Mouse (Mus musculus) MEL (cell line): ENCODE measurements around the gene Myo1a. TPM values are rescaled to one million over a fixed set of nuclear protein-coding genes. Genes with fewer than 3 reads are reported as not detected.
A peak's percentile ranks its signal among the peaks of the same experiment; 100 is the strongest.

Source experiments
- DNase-seq: peaks from one replicate; pipeline ENCODE4 v3.0.0; 2011; ENCODE audit warnings: low read depth, low spot score
- H3K27ac ChIP-seq: 2 replicates; pipeline ENCODE4 v1.5.1; 2012; ENCODE audit warnings: low read depth, mild to moderate bottlenecking, control low read depth, low read length, moderate library complexity; ENCODE audit not compliant: control insufficient read depth
- H3K27me3 ChIP-seq, 2 experiments: fragments of 150-350 bp in 1 of 2; sonication (generic) in 1 of 2; 2 replicates each; pipeline ENCODE4 v1.6.1; 2012; ENCODE audit warnings: low read length in 2 of 2, mild to moderate bottlenecking in 2 of 2, improper control_type of control experiment in 1 of 2, moderate library complexity in 1 of 2; ENCODE audit not compliant: insufficient read depth in 2 of 2, control insufficient read depth in 1 of 2
- H3K36me3 ChIP-seq, 2 experiments: 2 replicates each; pipeline ENCODE4 v1.6.1; 2012 to 2014; ENCODE audit warnings: low read length in 2 of 2, improper control_type of control experiment in 1 of 2, inconsistent platforms in 1 of 2, mild to moderate bottlenecking in 1 of 2; ENCODE audit not compliant: insufficient read depth in 2 of 2, control insufficient read depth in 1 of 2
- H3K4me1 ChIP-seq, 2 experiments: fragments of 150-350 bp in 1 of 2; sonication (generic) in 1 of 2; 2 replicates each; pipeline ENCODE4 v1.6.1; 2012; ENCODE audit warnings: low read length in 2 of 2, improper control_type of control experiment in 1 of 2, mild to moderate bottlenecking in 1 of 2; ENCODE audit not compliant: insufficient read depth in 2 of 2, control insufficient read depth in 1 of 2
- H3K4me3 ChIP-seq, 2 experiments: fragments of 150-350 bp in 1 of 2; sonication (generic) in 1 of 2; 2 replicates each; pipeline ENCODE4 v1.5.1; 2012; ENCODE audit warnings: low read depth in 2 of 2, low read length in 2 of 2, mild to moderate bottlenecking in 2 of 2, moderate library complexity in 2 of 2, control low read depth in 1 of 2, improper control_type of control experiment in 1 of 2; ENCODE audit not compliant: control insufficient read depth in 1 of 2, insufficient read depth in 1 of 2
- H3K79me2 ChIP-seq: 2 replicates; pipeline ENCODE4 v1.6.1; 2012; ENCODE audit warnings: mild to moderate bottlenecking, low read length, moderate library complexity; ENCODE audit not compliant: control insufficient read depth, poor library complexity, insufficient read depth
- H3K9ac ChIP-seq: 2 replicates; pipeline ENCODE4 v1.6.1; 2012; ENCODE audit warnings: low read depth, mild to moderate bottlenecking, control low read depth, low read length, moderate library complexity; ENCODE audit not compliant: control insufficient read depth, poor library complexity, severe bottlenecking
- H3K9me3 ChIP-seq: fragments of 150-350 bp; sonication (generic); replicated peaks from 2 replicates; pipeline ENCODE4 v1.6.1; 2012; ENCODE audit warnings: mild to moderate bottlenecking, low read length, improper control_type of control experiment, moderate library complexity; ENCODE audit not compliant: insufficient read depth
- BHLHE40 ChIP-seq: IDR thresholded peaks from 2 replicates; pipeline ENCODE4 v1.6.1; 2012; ENCODE audit warnings: low read depth, mild to moderate bottlenecking, inconsistent platforms, low read length, improper control_type of control experiment, borderline replicate concordance
- CHD1 ChIP-seq: IDR thresholded peaks from 2 replicates; pipeline ENCODE4 v1.6.1; 2012; ENCODE audit warnings: low read depth, mild to moderate bottlenecking, inconsistent platforms, low read length, improper control_type of control experiment
- CHD2 ChIP-seq: IDR thresholded peaks from 2 replicates; pipeline ENCODE4 v1.6.1; 2011; ENCODE audit warnings: low read length, improper control_type of control experiment
- CTCF ChIP-seq, 3 experiments: IDR thresholded peaks in 2 of 3; conservative IDR thresholded peaks in 1 of 3; 2 replicates each; pipeline ENCODE4 v1.5.1; 2011 to 2012; ENCODE audit warnings: low read length in 3 of 3, low read depth in 2 of 3, mild to moderate bottlenecking in 2 of 3, improper control_type of control experiment in 1 of 3, inconsistent platforms in 1 of 3, mixed read lengths in 1 of 3, moderate library complexity in 1 of 3; ENCODE audit not compliant: control insufficient read depth in 1 of 3, insufficient read depth in 1 of 3, poor library complexity in 1 of 3, severe bottlenecking in 1 of 3
- E2F4 ChIP-seq: IDR thresholded peaks from 2 replicates; pipeline ENCODE4 v1.6.1; 2011; ENCODE audit warnings: low read depth, low read length, improper control_type of control experiment, borderline replicate concordance
- ELF1 ChIP-seq: IDR thresholded peaks from 2 replicates; pipeline ENCODE4 v1.6.1; 2014; ENCODE audit warnings: low read depth, mild to moderate bottlenecking, inconsistent platforms, low read length, improper control_type of control experiment, moderate library complexity
- EP300 ChIP-seq, 2 experiments: IDR thresholded peaks; 2 replicates each; pipeline ENCODE4 v1.6.1; 2011; ENCODE audit warnings: improper control_type of control experiment in 2 of 2, low read length in 2 of 2, low read depth in 1 of 2, mild to moderate bottlenecking in 1 of 2
- ETS1 ChIP-seq: IDR thresholded peaks from 2 replicates; pipeline ENCODE4 v1.6.1; 2012; ENCODE audit warnings: low read depth, mild to moderate bottlenecking, inconsistent platforms, low read length, improper control_type of control experiment, moderate library complexity
- GABPA ChIP-seq: IDR thresholded peaks from 2 replicates; pipeline ENCODE4 v1.6.1; 2012; ENCODE audit warnings: low read depth, mild to moderate bottlenecking, inconsistent platforms, low read length, improper control_type of control experiment, moderate library complexity
- GATA1 ChIP-seq: IDR thresholded peaks from 2 replicates; pipeline ENCODE4 v1.6.1; 2011; ENCODE audit warnings: low read depth, low read length, improper control_type of control experiment
- HCFC1 ChIP-seq: IDR thresholded peaks from 2 replicates; pipeline ENCODE4 v1.6.1; 2012; ENCODE audit warnings: low read depth, mild to moderate bottlenecking, inconsistent platforms, low read length, improper control_type of control experiment, moderate library complexity
- JUND ChIP-seq: IDR thresholded peaks from 2 replicates; pipeline ENCODE4 v1.6.1; 2011; ENCODE audit warnings: low read depth, mild to moderate bottlenecking, improper control_type of control experiment, low read length
- KAT2A ChIP-seq: conservative IDR thresholded peaks from 2 replicates; pipeline ENCODE4 v1.6.1; 2012; ENCODE audit warnings: low read depth, low read length, improper control_type of control experiment, inconsistent platforms
- MAFK ChIP-seq: IDR thresholded peaks from 2 replicates; pipeline ENCODE4 v1.6.1; 2011; ENCODE audit warnings: low read depth, mild to moderate bottlenecking, low read length, improper control_type of control experiment, borderline replicate concordance
- MAZ ChIP-seq: IDR thresholded peaks from 2 replicates; pipeline ENCODE4 v1.6.1; 2012; ENCODE audit warnings: low read depth, mild to moderate bottlenecking, inconsistent platforms, low read length, improper control_type of control experiment
- MXI1 ChIP-seq: IDR thresholded peaks from 2 replicates; pipeline ENCODE4 v1.6.1; 2011; ENCODE audit warnings: mild to moderate bottlenecking, low read depth, low read length, improper control_type of control experiment
- MYB ChIP-seq: IDR thresholded peaks from 2 replicates; pipeline ENCODE4 v1.6.1; 2011; ENCODE audit warnings: mild to moderate bottlenecking, low read depth, low read length, improper control_type of control experiment
- MYC ChIP-seq: IDR thresholded peaks from 2 replicates; pipeline ENCODE4 v1.6.1; 2011; ENCODE audit warnings: low read depth, mild to moderate bottlenecking, low read length, improper control_type of control experiment, moderate library complexity
- NELFE ChIP-seq: IDR thresholded peaks from 2 replicates; pipeline ENCODE4 v1.6.1; 2011; ENCODE audit warnings: low read depth, low read length, improper control_type of control experiment
- NRF1 ChIP-seq: IDR thresholded peaks from 2 replicates; pipeline ENCODE4 v1.6.1; 2014; ENCODE audit warnings: low read depth, mild to moderate bottlenecking, inconsistent platforms, low read length, improper control_type of control experiment, moderate library complexity; ENCODE audit not compliant: poor library complexity, insufficient read depth, severe bottlenecking
- POLR2A ChIP-seq, 2 experiments: IDR thresholded peaks; 2 replicates each; pipeline ENCODE4 v1.6.1; 2011 to 2012; ENCODE audit warnings: low read length in 2 of 2, mild to moderate bottlenecking in 2 of 2, control low read depth in 1 of 2, improper control_type of control experiment in 1 of 2, low read depth in 1 of 2, moderate library complexity in 1 of 2; ENCODE audit not compliant: control insufficient read depth in 1 of 2, insufficient read depth in 1 of 2, poor library complexity in 1 of 2
- POLR2AphosphoS2 ChIP-seq: IDR thresholded peaks from 2 replicates; pipeline ENCODE4 v1.6.1; 2011; ENCODE audit warnings: low read length, improper control_type of control experiment
- POLR2AphosphoS5 ChIP-seq: IDR thresholded peaks from 2 replicates; pipeline ENCODE4 v1.6.1; 2012; ENCODE audit warnings: low read depth, borderline replicate concordance, mild to moderate bottlenecking, inconsistent platforms, low read length, moderate library complexity, mixed read lengths
- RAD21 ChIP-seq: IDR thresholded peaks from 2 replicates; pipeline ENCODE4 v1.6.1; 2011; ENCODE audit warnings: mild to moderate bottlenecking, low read depth, low read length, improper control_type of control experiment
- RCOR1 ChIP-seq: IDR thresholded peaks from 2 replicates; pipeline ENCODE4 v1.6.1; 2012; ENCODE audit warnings: low read depth, mild to moderate bottlenecking, inconsistent platforms, low read length, improper control_type of control experiment
- SIN3A ChIP-seq: IDR thresholded peaks from 2 replicates; pipeline ENCODE4 v1.6.1; 2012; ENCODE audit warnings: low read length, improper control_type of control experiment, inconsistent platforms
- SMC3 ChIP-seq: IDR thresholded peaks from 2 replicates; pipeline ENCODE4 v1.6.1; 2011; ENCODE audit warnings: low read depth, low read length, improper control_type of control experiment
- TAL1 ChIP-seq: IDR thresholded peaks from 2 replicates; pipeline ENCODE4 v1.6.1; 2012; ENCODE audit warnings: mild to moderate bottlenecking, inconsistent platforms, low read length, moderate library complexity, mixed read lengths
- TBP ChIP-seq: IDR thresholded peaks from 2 replicates; pipeline ENCODE4 v1.8.0; 2011; ENCODE audit warnings: low read depth, low read length, improper control_type of control experiment
- TCF12 ChIP-seq: IDR thresholded peaks from 2 replicates; pipeline ENCODE4 v1.6.1; 2014; ENCODE audit warnings: low read depth, mild to moderate bottlenecking, inconsistent platforms, low read length, improper control_type of control experiment, moderate library complexity
- UBTF ChIP-seq: IDR thresholded peaks from 2 replicates; pipeline ENCODE4 v1.6.1; 2012; ENCODE audit warnings: low read depth, mild to moderate bottlenecking, inconsistent platforms, low read length, improper control_type of control experiment, moderate library complexity, borderline replicate concordance; ENCODE audit not compliant: insufficient read depth
- USF1 ChIP-seq: IDR thresholded peaks from 2 replicates; pipeline ENCODE4 v1.6.1; 2014; ENCODE audit warnings: low read depth, mild to moderate bottlenecking, inconsistent platforms, low read length, improper control_type of control experiment, moderate library complexity
- USF2 ChIP-seq, 2 experiments: IDR thresholded peaks; 2 replicates each; pipeline ENCODE4 v1.6.1; 2011 to 2012; ENCODE audit warnings: improper control_type of control experiment in 2 of 2, low read length in 2 of 2, borderline replicate concordance in 1 of 2, inconsistent platforms in 1 of 2, low read depth in 1 of 2, mild to moderate bottlenecking in 1 of 2; ENCODE audit not compliant: insufficient read depth in 1 of 2
- ZC3H11A ChIP-seq: IDR thresholded peaks from 2 replicates; pipeline ENCODE4 v1.6.1; 2012; ENCODE audit warnings: low read depth, mild to moderate bottlenecking, inconsistent platforms, low read length, improper control_type of control experiment
- ZKSCAN1 ChIP-seq: IDR thresholded peaks from 2 replicates; pipeline ENCODE4 v1.6.1; 2012; ENCODE audit warnings: low read depth, mild to moderate bottlenecking, inconsistent platforms, low read length, improper control_type of control experiment, moderate library complexity
- ZMIZ1 ChIP-seq: IDR thresholded peaks from 2 replicates; pipeline ENCODE4 v1.6.1; 2012; ENCODE audit warnings: low read depth, mild to moderate bottlenecking, inconsistent platforms, low read length, improper control_type of control experiment, moderate library complexity
- ZNF384 ChIP-seq: IDR thresholded peaks from 2 replicates; pipeline ENCODE4 v1.6.1; 2012; ENCODE audit warnings: low read depth, mild to moderate bottlenecking, inconsistent platforms, low read length, improper control_type of control experiment
- polyA plus RNA-seq, 2 experiments: library from polyadenylated mRNA; stranded (reverse) in 1 of 2; unstranded in 1 of 2; fragments of >175 nt in 1 of 2; fragments of >200 nt in 1 of 2; gene quantifications; 2 replicates each; pipeline versions ENCODE4 v1.2.1 to v1.2.4; 2012; ENCODE audit warnings: low replicate concordance in 2 of 2, low read depth in 1 of 2; ENCODE audit not compliant: insufficient read length in 2 of 2, insufficient read depth in 1 of 2, missing spikeins in 1 of 2
- total RNA-seq: library from RNA; depleted of rRNA; stranded (reverse); fragments of 300-350 nt; gene quantifications from 2 replicates; pipeline ENCODE4 v1.2.3, GENCODE M21; 2012

Gene Myo1a
- total and polyA plus RNA-seq, 3 experiments = 0.08 to 0.33 TPM; not detected in 1

GRCm38 (mm10) chr10:127677591-127678336, 27.2 kb upstream of the Myo1a start:
- Histone ChIP-seq H3K9me3 (no peaks in the 10 kb centered on the region), H3K27ac (peak overlapping the region; percentile 30; the same call in 1 of the 2 replicates), H3K9ac (peak overlapping the region; percentile 84)
- TF ChIP-seq E2F4 (no peak), NELFE (no peak), USF1 (no peak), SMC3 (peak; percentile 87), POLR2AphosphoS2 (no peak), BHLHE40 (no peak), GABPA (no peak), CHD1 (no peak), RAD21 (peak; percentile 68), MYB (no peak), POLR2A (IDR thresholded peaks at IDR 0.05; ENCODE audit: control insufficient read depth in 1 of 2, insufficient read depth in 1 of 2, low read depth in 1 of 2, low read length in 2 of 2, poor library complexity in 1 of 2) (no peak), MYC (peak; percentile 79), ZC3H11A (peak; percentile 50), TAL1 (no peak), ELF1 (peak; percentile 25; the same call in 1 of the 2 replicates), TBP (no peak), MAFK (no peak), ZMIZ1 (no peak), RCOR1 (no peak), MAZ (no peak), CTCF (IDR thresholded peaks at IDR 0.05 in 2 of 3, conservative IDR thresholded peaks at IDR 0.05 in 1 of 3; ENCODE audit: control insufficient read depth in 1 of 3, insufficient read depth in 1 of 3, low read depth in 2 of 3, low read length in 3 of 3, poor library complexity in 1 of 3, severe bottlenecking in 1 of 3) (peak; percentile 64 to 99 (median 70)), CHD2 (no peak), GATA1 (0 out of 2 replicates have a peak, but pooled peaks have one; percentile 27), USF2 (IDR thresholded peaks at IDR 0.05; ENCODE audit: borderline replicate concordance in 1 of 2, insufficient read depth in 1 of 2, low read depth in 1 of 2, low read length in 2 of 2) (no peak), ETS1 (no peak), EP300 (IDR thresholded peaks at IDR 0.05; ENCODE audit: low read depth in 1 of 2, low read length in 2 of 2) (peak in 1 of 2 experiments; percentile 18; a peak in 1 of 4 replicates), ZKSCAN1 (no peak), POLR2AphosphoS5 (no peak), SIN3A (peak; percentile 91), KAT2A (no peak), TCF12 (no peak), HCFC1 (peak; percentile 62), MXI1 (peak; percentile 68), UBTF (no peak), ZNF384 (peak; percentile 74), JUND (no peak), NRF1 (no peak)

More at GRCm38 (mm10) chr10:127677591-127678336, 27.2 kb upstream of the Myo1a start:
- H3K79me2 ChIP-seq = peaks cover 3% of the 10 kb centered on the region; the same call in 1 of the 2 replicates
- H3K36me3 ChIP-seq = no peaks in the 10 kb centered on the region
- peak; percentile 86 for DNase-seq
- H3K27me3 ChIP-seq = no peaks in the 10 kb centered on the region
- no peaks in the 10 kb centered on the region; a peak in 1 of 4 replicates for H3K4me1 ChIP-seq
- peak overlapping the region; percentile 77 for H3K4me3 ChIP-seq
